Mouse (Mus musculus) lung, postnatal 0 days (tissue): ENCODE results near the gene Fam83g. TPM values are rescaled to one million over a fixed set of nuclear protein-coding genes. Genes with fewer than 3 reads are reported as not detected.

Source experiments
- ATAC-seq: fragments of 200-750 bp; cut with Nextera tagmentation; 2 replicates; pipeline ENCODE4 v1.8.0; 2017; ENCODE audit warnings: moderate library complexity
- DNase-seq: peaks from one replicate; pipeline ENCODE4 v3.0.0-alpha.2; 2016; ENCODE audit warnings: low spot score
- H3K27ac ChIP-seq: fragments of 300-500 bp; sonication (generic); 2 replicates; pipeline ENCODE4 v1.5.1; 2014; ENCODE audit warnings: antibody characterized with exemption, mild to moderate bottlenecking, low read length, mixed read lengths
- H3K27me3 ChIP-seq: fragments of 300-500 bp; sonication (generic); replicated peaks from 2 replicates; pipeline ENCODE4 v1.6.1; 2014; ENCODE audit warnings: low read length, mixed read lengths; ENCODE audit not compliant: insufficient read depth
- H3K36me3 ChIP-seq: fragments of 300-500 bp; sonication (generic); 2 replicates; pipeline ENCODE4 v1.6.1; 2014; ENCODE audit warnings: low read length, mixed read lengths; ENCODE audit not compliant: insufficient read depth
- H3K4me1 ChIP-seq: fragments of 300-500 bp; sonication (generic); 2 replicates; pipeline ENCODE4 v1.6.1; 2014; ENCODE audit warnings: antibody characterized with exemption, low read depth, low read length, mixed read lengths; ENCODE audit not compliant: insufficient read depth
- H3K4me2 ChIP-seq: fragments of 300-500 bp; sonication (generic); replicated peaks from 2 replicates; pipeline ENCODE4 v1.6.1; 2014; ENCODE audit warnings: low read depth, mild to moderate bottlenecking, low read length, moderate library complexity, mixed read lengths
- H3K4me3 ChIP-seq: fragments of 300-500 bp; sonication (generic); 2 replicates; pipeline ENCODE4 v1.5.1; 2014; ENCODE audit warnings: low read depth, low read length
- H3K9ac ChIP-seq: fragments of 300-500 bp; sonication (generic); replicated peaks from 2 replicates; pipeline ENCODE4 v1.6.1; 2014; ENCODE audit warnings: low read depth, mild to moderate bottlenecking
- H3K9me3 ChIP-seq: fragments of 300-500 bp; sonication (generic); 2 replicates; pipeline ENCODE4 v1.6.1; 2016; ENCODE audit warnings: low read length, mixed read lengths
- CTCF ChIP-seq: IDR thresholded peaks from 2 replicates; pipeline ENCODE4 v1.5.1; 2016; ENCODE audit warnings: antibody characterized with exemption, mild to moderate bottlenecking
- EP300 ChIP-seq: IDR thresholded peaks from 2 replicates; pipeline ENCODE4 v1.6.1; 2016; ENCODE audit warnings: antibody characterized with exemption, mild to moderate bottlenecking, control low read depth
- WGBS: fragments of 180-500 bp; shearing (Covaris S2); extraction: QIAGEN DNeasy Blood & Tissue Kit; methylation state at CpG from one replicate; pipeline ENCODE4 v1.1.7; 2014; 5-methylcytosine and 5-hydroxymethylcytosine counted together
- polyA plus RNA-seq: library from polyadenylated mRNA; unstranded; fragments of >200 nt; fragmentation: Nextera tagmentation; extraction: Ambion mirVana; gene quantifications from 2 replicates; pipeline ENCODE4 v1.2.1, GENCODE M21; 2015

Gene Fam83g
- polyA plus RNA-seq, 1 experiment from 2014 or later, result 1.9 TPM

- DNase-seq (peak; percentile 19), ATAC-seq (no peak)
- 0 out of 2 replicates have a peak, but pooled peaks cover 3% of the 10 kb centered on the region for H3K4me1 ChIP-seq
- H3K9ac ChIP-seq, result no peak overlapping the region
- WGBS, result 44% methylated on average over 6 of the region's 8 CpGs
- H3K36me3 ChIP-seq, result no peaks in the 10 kb centered on the region
- no peaks in the 10 kb centered on the region for H3K9me3 ChIP-seq
- peak; percentile 61 for TF ChIP-seq CTCF
- TF ChIP-seq EP300, result no peak
- no peak overlapping the region for H3K4me3 ChIP-seq
- H3K27ac ChIP-seq, result no peak overlapping the region
- no peaks in the 10 kb centered on the region for H3K27me3 ChIP-seq
- no peak overlapping the region for H3K4me2 ChIP-seq
Measured at GRCm38 (mm10) chr11:61673686-61674085, 10.2 kb upstream of the Fam83g start.

- Histone ChIP-seq H3K9me3 (no peaks in the 10 kb centered on the region), H3K27ac (no peak overlapping the region), H3K4me1 (0 out of 2 replicates have a peak, but pooled peaks cover 3% of the 10 kb centered on the region), H3K4me3 (no peak overlapping the region), H3K4me2 (no peak overlapping the region), H3K9ac (no peak overlapping the region), H3K36me3 (no peaks in the 10 kb centered on the region), H3K27me3 (no peaks in the 10 kb centered on the region)
- DNase-seq, result no peak
- ATAC-seq, result no peak
- TF ChIP-seq CTCF (no peak), EP300 (no peak)
- 31% methylated on average over 19 of the region's 19 CpGs for WGBS
Measured at GRCm38 (mm10) chr11:61674151-61674838, 9.6 kb upstream of the Fam83g start.

GRCm38 (mm10) chr11:61674839-61675159 lies 9.1 kb upstream of the Fam83g start:
- H3K9ac ChIP-seq, result no peak overlapping the region
- TF ChIP-seq CTCF (peak; percentile 78), EP300 (no peak)
- WGBS, result 10% methylated on average over 8 of the region's 8 CpGs
- H3K4me2 ChIP-seq, result no peak overlapping the region
- H3K36me3 ChIP-seq, result no peaks in the 10 kb centered on the region
- no peak overlapping the region for H3K4me3 ChIP-seq
- no peaks in the 10 kb centered on the region for H3K9me3 ChIP-seq
- ATAC-seq, result peak; percentile 71
- DNase-seq, result peak; percentile 58
- H3K4me1 ChIP-seq, result 0 out of 2 replicates have a peak, but pooled peaks cover 3% of the 10 kb centered on the region
- H3K27me3 ChIP-seq, result no peaks in the 10 kb centered on the region
- no peak overlapping the region for H3K27ac ChIP-seq

DNA sequence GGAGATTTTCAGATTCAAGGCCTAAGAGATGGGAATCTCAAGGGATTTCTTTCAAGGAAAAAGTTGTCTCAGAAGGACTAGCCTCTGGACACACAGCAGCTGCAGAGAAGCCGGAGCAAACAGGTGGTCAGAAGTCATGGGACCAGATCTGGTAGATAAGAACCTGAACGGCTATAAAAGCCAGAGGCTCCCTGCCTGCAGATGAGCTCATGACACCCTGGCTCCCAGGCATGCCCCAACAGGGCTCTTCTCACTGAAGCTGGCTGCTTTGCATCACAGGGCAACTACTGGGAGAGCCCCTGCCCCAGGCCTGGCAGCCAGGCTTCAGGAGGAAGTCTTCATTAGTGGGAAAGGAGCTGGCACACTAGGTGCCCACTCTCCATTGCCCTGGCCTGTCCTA lies 8.6 kb upstream of the Fam83g start:
- Histone ChIP-seq H3K4me1 (0 out of 2 replicates have a peak, but pooled peaks cover 3% of the 10 kb centered on the region), H3K9me3 (no peaks in the 10 kb centered on the region), H3K27me3 (no peaks in the 10 kb centered on the region), H3K9ac (no peak overlapping the region), H3K4me2 (no peak overlapping the region), H3K27ac (no peak overlapping the region), H3K4me3 (no peak overlapping the region), H3K36me3 (no peaks in the 10 kb centered on the region)
- TF ChIP-seq EP300 (no peak), CTCF (no peak)
- 37% methylated on average over 2 of the region's 2 CpGs for WGBS
- ATAC-seq (no peak), DNase-seq (no peak)

GRCm38 (mm10) chr11:61676216-61676854 lies 7.6 kb upstream of the Fam83g start:
- Histone ChIP-seq H3K4me1 (0 out of 2 replicates have a peak, but pooled peaks cover 3% of the 10 kb centered on the region), H3K9me3 (no peaks in the 10 kb centered on the region), H3K36me3 (no peaks in the 10 kb centered on the region), H3K4me2 (no peak overlapping the region), H3K27me3 (no peaks in the 10 kb centered on the region), H3K9ac (no peak overlapping the region), H3K27ac (no peak overlapping the region), H3K4me3 (no peak overlapping the region)
- WGBS, result 82% methylated on average over 7 of the region's 7 CpGs
- TF ChIP-seq CTCF (no peak), EP300 (no peak)
- no peak for DNase-seq
- no peak for ATAC-seq

- WGBS, result 82% methylated on average over 4 of the region's 4 CpGs
- H3K4me2 ChIP-seq, result no peak overlapping the region
- H3K4me3 ChIP-seq, result no peak overlapping the region
- H3K27me3 ChIP-seq, result no peaks in the 10 kb centered on the region
- H3K27ac ChIP-seq, result no peak overlapping the region
- H3K9ac ChIP-seq, result no peak overlapping the region
- DNase-seq (no peak), ATAC-seq (no peak)
- 0 out of 2 replicates have a peak, but pooled peaks cover 3% of the 10 kb centered on the region for H3K4me1 ChIP-seq
- no peaks in the 10 kb centered on the region for H3K9me3 ChIP-seq
- TF ChIP-seq CTCF (no peak), EP300 (no peak)
- H3K36me3 ChIP-seq, result no peaks in the 10 kb centered on the region
Measured at GRCm38 (mm10) chr11:61677709-61678108, 6.2 kb upstream of the Fam83g start.
